Mouse (Mus musculus) hindbrain, embryonic 16.5 days (tissue): ENCODE data around the gene Eml1. TPM values are rescaled to one million over a fixed set of nuclear protein-coding genes. Genes with fewer than 3 reads are reported as not detected.
A peak's percentile ranks its signal among the peaks of the same experiment; 100 is the strongest.

Source experiments
- ATAC-seq: fragments of 200-750 bp; cut with Nextera tagmentation; 2 replicates; pipeline ENCODE4 v1.8.0; 2017; ENCODE audit warnings: moderate TSS enrichment, moderate library complexity
- H3K27ac ChIP-seq: fragments of 300-500 bp; sonication (generic); 2 replicates; pipeline ENCODE4 v1.5.1; 2014; ENCODE audit warnings: low read depth, mild to moderate bottlenecking, control low read depth, low read length, moderate library complexity
- H3K27me3 ChIP-seq: fragments of 300-500 bp; sonication (generic); replicated peaks from 2 replicates; pipeline ENCODE4 v1.6.1; 2014; ENCODE audit warnings: low read length; ENCODE audit not compliant: control insufficient read depth, insufficient read depth
- H3K36me3 ChIP-seq: fragments of 300-500 bp; sonication (generic); 2 replicates; pipeline ENCODE4 v1.6.1; 2014; ENCODE audit warnings: mild to moderate bottlenecking, low read length, moderate library complexity, mixed read lengths; ENCODE audit not compliant: control insufficient read depth, insufficient read depth
- H3K4me1 ChIP-seq: fragments of 300-500 bp; sonication (generic); 2 replicates; pipeline ENCODE4 v1.6.1; 2014; ENCODE audit warnings: low read depth, low read length; ENCODE audit not compliant: control insufficient read depth, insufficient read depth
- H3K4me2 ChIP-seq: fragments of 300-500 bp; sonication (generic); 2 replicates; pipeline ENCODE4 v1.6.1; 2014; ENCODE audit warnings: mild to moderate bottlenecking, low read length, control low read depth, moderate library complexity
- H3K4me3 ChIP-seq: fragments of 300-500 bp; sonication (generic); 2 replicates; pipeline ENCODE4 v1.5.1; 2014; ENCODE audit warnings: mild to moderate bottlenecking, low read length, control low read depth, moderate library complexity
- H3K9ac ChIP-seq: fragments of 300-500 bp; sonication (generic); 2 replicates; pipeline ENCODE4 v1.6.1; 2014; ENCODE audit warnings: low read depth, mild to moderate bottlenecking, control low read depth, low read length, moderate library complexity
- H3K9me3 ChIP-seq: fragments of 300-500 bp; sonication (generic); 2 replicates; pipeline ENCODE4 v1.6.1; 2014; ENCODE audit warnings: mild to moderate bottlenecking, low read length, moderate library complexity; ENCODE audit not compliant: control insufficient read depth
- WGBS: fragments of 180-500 bp; shearing (Covaris S2); extraction: QIAGEN DNeasy Blood & Tissue Kit; methylation state at CpG from one replicate; pipeline ENCODE4 v1.1.7; 2014; 5-methylcytosine and 5-hydroxymethylcytosine counted together
- polyA plus RNA-seq: library from polyadenylated mRNA; unstranded; fragments of >200 nt; fragmentation: Nextera tagmentation; extraction: Ambion mirVana; gene quantifications from 2 replicates; pipeline ENCODE4 v1.2.1, GENCODE M21; 2015

Eml1 gene
- polyA plus RNA-seq, 1 experiment from 2014 or later, result 59.3 TPM

DNA sequence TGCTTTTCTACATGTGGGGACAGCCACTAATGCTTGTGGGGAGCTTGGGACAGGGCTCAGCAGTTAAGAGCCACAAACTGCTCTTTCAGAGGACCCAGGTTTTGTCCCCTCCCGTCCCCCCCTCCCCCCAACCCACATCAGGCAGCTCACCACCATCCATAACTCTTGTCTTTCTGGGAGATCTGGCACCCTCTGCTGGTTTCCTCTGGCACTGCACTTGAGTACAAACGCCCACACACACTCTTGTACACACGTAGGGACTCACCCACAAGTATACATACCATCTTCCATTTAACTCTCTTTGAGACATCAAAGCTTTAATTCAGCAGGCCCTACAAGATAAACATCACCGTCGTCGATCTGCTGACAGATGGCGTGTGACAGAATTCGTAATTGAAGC is 158.5 kb downstream of the Eml1 start:
- peak; percentile 60; the same call in 1 of the 2 replicates for ATAC-seq
- Histone ChIP-seq H3K36me3 (peaks cover 13% of the 10 kb centered on the region), H3K4me1 (no peaks in the 10 kb centered on the region), H3K27me3 (no peaks in the 10 kb centered on the region), H3K9ac (no peak overlapping the region), H3K9me3 (no peaks in the 10 kb centered on the region), H3K4me2 (no peak overlapping the region), H3K27ac (no peak overlapping the region), H3K4me3 (no peak overlapping the region)
- 51% methylated on average over 8 of the region's 8 CpGs for WGBS

DNA sequence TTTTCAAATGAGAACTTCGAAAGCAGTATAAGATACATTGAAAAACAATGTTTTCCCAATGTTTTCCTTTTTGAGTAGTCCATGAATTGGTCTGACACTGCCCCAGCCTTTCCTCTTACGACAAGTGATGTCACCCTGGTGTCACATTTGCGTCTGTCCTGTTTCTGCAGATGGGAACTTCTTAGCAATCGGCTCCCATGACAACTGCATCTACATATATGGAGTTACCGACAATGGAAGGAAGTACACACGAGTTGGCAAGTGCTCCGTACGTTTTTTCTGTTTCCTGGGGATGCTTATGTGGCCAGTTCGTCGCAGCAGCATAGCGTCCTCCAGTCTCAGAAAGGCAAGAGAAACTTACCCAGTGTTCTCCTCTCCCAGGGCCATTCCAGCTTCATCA is 163.7 kb downstream of the Eml1 start:
- Histone ChIP-seq H3K9me3 (no peaks in the 10 kb centered on the region), H3K36me3 (peaks cover 23% of the 10 kb centered on the region), H3K27me3 (no peaks in the 10 kb centered on the region), H3K27ac (no peak overlapping the region), H3K4me1 (no peaks in the 10 kb centered on the region), H3K4me3 (no peak overlapping the region), H3K4me2 (no peak overlapping the region), H3K9ac (no peak overlapping the region)
- 91% methylated on average over 11 of the region's 11 CpGs for WGBS
- no peak for ATAC-seq

DNA sequence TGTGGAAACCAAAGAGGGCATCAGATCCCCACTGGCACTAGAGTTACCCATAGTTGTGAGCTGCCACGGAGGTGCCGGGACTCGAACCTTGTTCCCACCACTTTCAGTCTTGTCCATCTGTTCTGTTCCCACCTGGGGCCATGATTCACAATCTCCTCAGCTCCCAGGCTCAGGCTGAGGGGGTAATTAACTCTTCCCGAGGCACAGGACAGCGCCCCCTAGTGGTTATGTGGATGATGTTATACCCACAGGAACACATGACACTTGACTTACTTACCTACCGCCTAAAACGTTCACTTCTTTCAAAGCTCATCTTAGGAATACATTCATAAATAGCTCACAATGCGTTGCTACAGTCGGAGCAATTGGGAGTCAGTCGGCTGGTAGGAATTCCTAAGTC is 165.7 kb downstream of the Eml1 start:
- Histone ChIP-seq H3K36me3 (peaks cover 19% of the 10 kb centered on the region), H3K4me2 (no peak overlapping the region)
- WGBS, result 70% methylated on average over 10 of the region's 10 CpGs

DNA sequence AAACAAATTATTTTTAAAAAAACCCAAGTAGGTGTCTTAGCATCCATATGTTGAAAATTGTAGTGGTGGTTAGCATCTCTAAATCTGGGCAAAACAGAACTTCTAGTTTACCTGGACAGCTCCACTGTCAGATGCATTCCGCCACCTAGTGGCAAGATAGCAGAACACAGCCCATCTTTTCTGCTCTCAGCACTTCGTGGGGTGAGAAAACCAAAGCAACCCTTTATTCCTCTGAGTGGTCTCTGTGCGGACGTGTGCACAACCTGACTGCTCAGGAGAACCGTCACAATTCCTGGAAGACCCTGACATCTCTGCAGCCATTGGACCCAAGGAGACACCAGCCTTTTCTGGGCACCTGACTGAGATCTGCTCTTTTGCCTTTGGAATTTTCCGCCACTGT is 170.3 kb downstream of the Eml1 start:
- Histone ChIP-seq H3K4me2 (no peak overlapping the region), H3K9me3 (no peaks in the 10 kb centered on the region), H3K4me1 (no peaks in the 10 kb centered on the region), H3K27ac (no peak overlapping the region), H3K36me3 (peaks cover 17% of the 10 kb centered on the region), H3K4me3 (no peak overlapping the region), H3K27me3 (no peaks in the 10 kb centered on the region), H3K9ac (no peak overlapping the region)
- WGBS, result 29% methylated on average over 6 of the region's 6 CpGs
- ATAC-seq, result peak; percentile 45; the same call in 1 of the 2 replicates

More for the DNA sequence above, 165.7 kb downstream of the Eml1 start:
- H3K9me3 ChIP-seq, result no peaks in the 10 kb centered on the region
- H3K27me3 ChIP-seq, result no peaks in the 10 kb centered on the region
- H3K4me3 ChIP-seq, result no peak overlapping the region
- ATAC-seq, result no peak
- no peak overlapping the region for H3K9ac ChIP-seq
- H3K27ac ChIP-seq, result no peak overlapping the region
- no peaks in the 10 kb centered on the region for H3K4me1 ChIP-seq

DNA sequence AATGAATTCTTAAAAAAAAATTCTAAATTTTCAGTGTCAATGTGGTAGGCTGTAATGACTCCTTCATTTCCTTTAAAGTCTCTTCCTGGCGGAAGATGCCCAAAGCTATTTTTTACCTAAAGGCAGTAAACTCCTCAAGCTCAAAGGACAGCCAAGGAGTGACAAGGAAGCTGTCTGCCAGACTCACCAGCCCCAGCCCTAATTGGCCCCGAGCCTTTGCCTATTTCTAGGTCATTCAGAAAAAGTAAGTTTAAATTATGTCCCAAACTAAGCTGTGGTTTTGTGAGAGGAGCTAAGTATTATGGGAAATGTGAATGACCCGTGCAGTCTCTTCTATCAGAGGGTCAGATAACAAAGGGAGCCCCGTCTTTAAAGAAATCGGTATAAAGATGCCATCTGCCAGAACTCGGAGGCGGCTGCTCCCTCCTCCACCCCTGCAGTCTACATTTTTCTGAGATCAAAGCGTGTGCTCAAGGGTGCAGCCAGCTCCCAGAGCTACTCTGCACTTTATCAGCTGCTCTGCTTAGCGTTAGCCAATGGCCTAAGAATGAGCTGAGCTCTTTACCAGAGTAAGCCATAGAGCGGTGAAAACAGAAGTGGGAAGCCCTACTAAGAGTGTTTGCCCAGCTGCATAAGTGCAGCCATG is 175.9 kb downstream of the Eml1 start:
- Histone ChIP-seq H3K27me3 (no peaks in the 10 kb centered on the region), H3K9me3 (no peaks in the 10 kb centered on the region), H3K27ac (no peak overlapping the region), H3K4me2 (no peak overlapping the region), H3K36me3 (no peaks in the 10 kb centered on the region), H3K4me3 (no peak overlapping the region), H3K9ac (no peak overlapping the region), H3K4me1 (no peaks in the 10 kb centered on the region; the same call in 1 of the 2 replicates)
- WGBS, result 7% methylated on average over 10 of the region's 10 CpGs
- no peak for ATAC-seq

DNA sequence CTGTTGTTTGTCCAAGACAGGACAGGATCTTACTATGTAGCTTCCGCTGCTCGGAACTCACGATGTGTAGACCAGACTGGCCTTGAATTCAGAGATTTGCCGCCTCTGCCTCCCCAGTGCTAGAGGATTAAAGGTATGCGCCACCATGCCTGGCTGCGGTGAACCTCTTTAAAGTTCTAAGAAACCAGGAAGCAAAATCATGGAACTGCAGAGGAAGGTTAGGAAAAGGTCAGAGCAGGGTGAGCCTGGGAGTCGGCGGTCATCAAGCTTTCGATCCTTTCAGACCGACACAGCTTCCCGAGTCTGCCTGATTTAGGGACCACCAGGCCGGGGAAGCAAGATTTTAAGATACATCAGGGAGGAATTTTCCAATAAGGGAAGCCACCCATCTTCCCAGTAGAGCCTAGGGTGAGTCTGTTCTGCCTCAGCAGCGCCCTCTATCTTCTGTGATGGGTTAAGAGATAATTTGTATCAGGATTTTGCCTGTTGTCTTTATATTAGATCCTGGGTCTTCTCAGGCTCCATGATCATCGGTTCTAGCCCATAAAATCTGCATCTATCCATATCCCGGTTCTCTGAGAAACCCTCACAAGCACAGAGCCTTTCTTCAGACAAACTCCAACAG is 176.6 kb downstream of the Eml1 start:
- WGBS, result 71% methylated on average over 15 of the region's 15 CpGs
- no peak overlapping the region for H3K27ac ChIP-seq

DNA sequence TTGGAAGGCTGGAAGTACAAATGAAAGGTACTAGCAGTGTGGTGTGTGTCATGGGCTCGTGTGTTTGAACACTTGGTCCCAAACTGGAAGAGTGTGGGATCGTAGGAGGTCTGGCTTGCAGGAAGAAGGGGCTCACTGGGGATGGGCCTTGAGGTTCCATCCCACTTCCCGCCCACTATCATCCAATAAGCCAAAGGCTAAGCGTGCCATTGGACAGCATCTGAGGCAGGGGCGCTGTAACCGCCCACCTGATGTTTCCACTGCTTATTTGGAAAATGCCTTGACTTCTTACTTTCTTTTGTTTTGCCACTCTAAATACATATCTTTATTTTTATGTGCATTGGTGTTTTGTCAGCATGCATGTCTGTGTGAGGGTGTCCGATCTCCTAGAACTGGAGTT is 181.0 kb downstream of the Eml1 start:
- Histone ChIP-seq H3K4me3 (no peak overlapping the region), H3K4me2 (no peak overlapping the region), H3K9ac (no peak overlapping the region), H3K9me3 (no peaks in the 10 kb centered on the region), H3K27me3 (no peaks in the 10 kb centered on the region), H3K27ac (no peak overlapping the region), H3K4me1 (peaks cover 18% of the 10 kb centered on the region), H3K36me3 (no peaks in the 10 kb centered on the region)
- 83% methylated on average over 7 of the region's 7 CpGs for WGBS
- no peak for ATAC-seq

More for the DNA sequence above, 176.6 kb downstream of the Eml1 start:
- no peak for ATAC-seq
- Histone ChIP-seq H3K27me3 (no peaks in the 10 kb centered on the region), H3K36me3 (no peaks in the 10 kb centered on the region), H3K4me3 (no peak overlapping the region), H3K9me3 (no peaks in the 10 kb centered on the region), H3K4me2 (no peak overlapping the region), H3K4me1 (no peaks in the 10 kb centered on the region; the same call in 1 of the 2 replicates), H3K9ac (no peak overlapping the region)

DNA sequence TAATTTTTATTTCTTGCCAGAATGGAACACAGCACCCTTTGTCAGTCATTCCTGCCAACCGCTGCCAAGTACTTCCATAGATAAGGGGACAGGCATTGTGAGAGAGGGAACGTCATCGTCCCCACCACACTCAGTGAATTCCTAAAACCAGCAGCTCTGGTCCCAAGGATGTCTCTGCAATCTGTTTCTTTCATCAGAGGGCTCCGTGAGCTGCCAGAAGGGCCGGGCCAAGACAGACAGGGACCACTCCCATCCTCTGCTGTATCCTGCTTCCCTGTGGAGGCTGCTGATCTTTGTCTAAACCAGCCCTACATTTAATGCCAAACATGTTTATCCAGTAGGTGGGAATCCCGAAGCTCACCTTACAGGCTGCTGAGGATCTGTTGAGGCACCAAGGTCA is 182.3 kb downstream of the Eml1 start:
- no peak overlapping the region for H3K27ac ChIP-seq
- H3K27me3 ChIP-seq, result no peaks in the 10 kb centered on the region
- H3K4me3 ChIP-seq, result no peak overlapping the region
- H3K9ac ChIP-seq, result no peak overlapping the region
- no peak overlapping the region for H3K4me2 ChIP-seq
- no peaks in the 10 kb centered on the region for H3K9me3 ChIP-seq
- H3K4me1 ChIP-seq, result peaks cover 30% of the 10 kb centered on the region
- WGBS, result 40% methylated on average over 6 of the region's 6 CpGs
- H3K36me3 ChIP-seq, result no peaks in the 10 kb centered on the region
- ATAC-seq, result no peak

DNA sequence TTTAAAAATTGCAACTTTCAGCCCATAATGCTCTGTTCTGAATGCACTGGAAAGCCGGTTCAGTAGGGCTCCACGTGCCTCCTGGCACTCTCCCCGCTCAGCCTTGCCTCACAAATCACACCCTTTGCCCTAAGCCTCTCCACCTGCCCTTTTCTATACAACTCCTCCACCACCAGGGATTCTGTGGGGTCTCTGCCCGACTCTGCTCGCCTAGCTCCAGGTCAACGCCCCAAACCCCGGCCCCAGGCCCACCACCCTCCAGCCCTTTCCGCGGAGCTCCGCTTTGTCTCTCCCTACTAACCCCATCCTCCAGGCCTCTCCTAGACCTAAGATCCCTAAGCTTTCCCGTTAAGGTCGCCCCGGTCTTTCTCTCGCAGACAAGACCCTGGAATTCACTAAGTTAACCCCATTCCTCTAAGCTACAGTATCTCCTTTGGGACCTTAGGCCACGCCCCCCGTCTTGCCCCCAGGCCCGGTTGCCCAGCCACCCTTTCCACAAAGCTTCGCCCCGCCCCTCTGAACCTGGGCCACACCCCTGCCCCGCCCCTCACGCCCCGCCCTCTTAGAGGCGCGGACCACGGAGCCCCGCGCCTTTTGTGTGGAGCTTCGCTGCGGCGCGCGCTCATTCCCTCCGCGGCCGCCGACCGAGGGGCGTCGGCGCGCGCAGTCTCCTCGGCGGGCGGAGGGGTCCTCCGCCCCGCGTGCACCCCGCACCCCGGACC is 183.5 kb downstream of the Eml1 start, which contains the start of gene Evl:
TSS of gene Evl (plus strand) at position 601 of the 722 bp plus-strand sequence.
- no peaks in the 10 kb centered on the region for H3K36me3 ChIP-seq
- peak within 1 kb of the TSS; percentile 84 for H3K4me2 ChIP-seq
- 1% methylated on average over 50 of the region's 50 CpGs for WGBS
- H3K4me1 ChIP-seq, result peaks cover 38% of the 10 kb centered on the region
- peak; percentile 89 for ATAC-seq
- H3K27me3 ChIP-seq, result no peaks in the 10 kb centered on the region
- peak within 1 kb of the TSS; percentile 94 for H3K27ac ChIP-seq
- no peaks in the 10 kb centered on the region for H3K9me3 ChIP-seq
- peak within 1 kb of the TSS; percentile 85 for H3K4me3 ChIP-seq
- peak within 1 kb of the TSS; percentile 99 for H3K9ac ChIP-seq
